Mouse (Mus musculus) MEL (cell line): ENCODE data around the gene Rdh16f2. TPM values are rescaled to one million over a fixed set of nuclear protein-coding genes. Genes with fewer than 3 reads are reported as not detected.
"Not testable (repeated sequence)": the region's sequence is repeated elsewhere in the genome, so short reads cannot be mapped to it uniquely, and the experiment has no call there.

Experiments used
- DNase-seq: peaks from one replicate; pipeline ENCODE4 v3.0.0; 2011; ENCODE audit warnings: low read depth, low spot score
- H3K27ac ChIP-seq: 2 replicates; pipeline ENCODE4 v1.5.1; 2012; ENCODE audit warnings: low read depth, mild to moderate bottlenecking, control low read depth, low read length, moderate library complexity; ENCODE audit not compliant: control insufficient read depth
- H3K27me3 ChIP-seq, 2 experiments: fragments of 150-350 bp in 1 of 2; sonication (generic) in 1 of 2; 2 replicates each; pipeline ENCODE4 v1.6.1; 2012; ENCODE audit warnings: low read length in 2 of 2, mild to moderate bottlenecking in 2 of 2, improper control_type of control experiment in 1 of 2, moderate library complexity in 1 of 2; ENCODE audit not compliant: insufficient read depth in 2 of 2, control insufficient read depth in 1 of 2
- H3K36me3 ChIP-seq, 2 experiments: 2 replicates each; pipeline ENCODE4 v1.6.1; 2012 to 2014; ENCODE audit warnings: low read length in 2 of 2, improper control_type of control experiment in 1 of 2, inconsistent platforms in 1 of 2, mild to moderate bottlenecking in 1 of 2; ENCODE audit not compliant: insufficient read depth in 2 of 2, control insufficient read depth in 1 of 2
- H3K4me1 ChIP-seq, 2 experiments: fragments of 150-350 bp in 1 of 2; sonication (generic) in 1 of 2; 2 replicates each; pipeline ENCODE4 v1.6.1; 2012; ENCODE audit warnings: low read length in 2 of 2, improper control_type of control experiment in 1 of 2, mild to moderate bottlenecking in 1 of 2; ENCODE audit not compliant: insufficient read depth in 2 of 2, control insufficient read depth in 1 of 2
- H3K4me3 ChIP-seq, 2 experiments: fragments of 150-350 bp in 1 of 2; sonication (generic) in 1 of 2; 2 replicates each; pipeline ENCODE4 v1.5.1; 2012; ENCODE audit warnings: low read depth in 2 of 2, low read length in 2 of 2, mild to moderate bottlenecking in 2 of 2, moderate library complexity in 2 of 2, control low read depth in 1 of 2, improper control_type of control experiment in 1 of 2; ENCODE audit not compliant: control insufficient read depth in 1 of 2, insufficient read depth in 1 of 2
- H3K79me2 ChIP-seq: 2 replicates; pipeline ENCODE4 v1.6.1; 2012; ENCODE audit warnings: mild to moderate bottlenecking, low read length, moderate library complexity; ENCODE audit not compliant: control insufficient read depth, poor library complexity, insufficient read depth
- H3K9ac ChIP-seq: 2 replicates; pipeline ENCODE4 v1.6.1; 2012; ENCODE audit warnings: low read depth, mild to moderate bottlenecking, control low read depth, low read length, moderate library complexity; ENCODE audit not compliant: control insufficient read depth, poor library complexity, severe bottlenecking
- H3K9me3 ChIP-seq: fragments of 150-350 bp; sonication (generic); replicated peaks from 2 replicates; pipeline ENCODE4 v1.6.1; 2012; ENCODE audit warnings: mild to moderate bottlenecking, low read length, improper control_type of control experiment, moderate library complexity; ENCODE audit not compliant: insufficient read depth
- CHD1 ChIP-seq: IDR thresholded peaks from 2 replicates; pipeline ENCODE4 v1.6.1; 2012; ENCODE audit warnings: low read depth, mild to moderate bottlenecking, inconsistent platforms, low read length, improper control_type of control experiment
- E2F4 ChIP-seq: IDR thresholded peaks from 2 replicates; pipeline ENCODE4 v1.6.1; 2011; ENCODE audit warnings: low read depth, low read length, improper control_type of control experiment, borderline replicate concordance
- ELF1 ChIP-seq: IDR thresholded peaks from 2 replicates; pipeline ENCODE4 v1.6.1; 2014; ENCODE audit warnings: low read depth, mild to moderate bottlenecking, inconsistent platforms, low read length, improper control_type of control experiment, moderate library complexity
- GATA1 ChIP-seq: IDR thresholded peaks from 2 replicates; pipeline ENCODE4 v1.6.1; 2011; ENCODE audit warnings: low read depth, low read length, improper control_type of control experiment
- HCFC1 ChIP-seq: IDR thresholded peaks from 2 replicates; pipeline ENCODE4 v1.6.1; 2012; ENCODE audit warnings: low read depth, mild to moderate bottlenecking, inconsistent platforms, low read length, improper control_type of control experiment, moderate library complexity
- KAT2A ChIP-seq: conservative IDR thresholded peaks from 2 replicates; pipeline ENCODE4 v1.6.1; 2012; ENCODE audit warnings: low read depth, low read length, improper control_type of control experiment, inconsistent platforms
- MAFK ChIP-seq: IDR thresholded peaks from 2 replicates; pipeline ENCODE4 v1.6.1; 2011; ENCODE audit warnings: low read depth, mild to moderate bottlenecking, low read length, improper control_type of control experiment, borderline replicate concordance
- MAX ChIP-seq: IDR thresholded peaks from 2 replicates; pipeline ENCODE4 v1.6.1; 2011; ENCODE audit warnings: low read length, improper control_type of control experiment
- MAZ ChIP-seq: IDR thresholded peaks from 2 replicates; pipeline ENCODE4 v1.6.1; 2012; ENCODE audit warnings: low read depth, mild to moderate bottlenecking, inconsistent platforms, low read length, improper control_type of control experiment
- MEF2A ChIP-seq: IDR thresholded peaks from 2 replicates; pipeline ENCODE4 v1.6.1; 2014; ENCODE audit warnings: low read depth, mild to moderate bottlenecking, inconsistent platforms, low read length, improper control_type of control experiment; ENCODE audit not compliant: poor library complexity, insufficient replicate concordance, severe bottlenecking; ENCODE audit errors: extremely low read depth
- MXI1 ChIP-seq: IDR thresholded peaks from 2 replicates; pipeline ENCODE4 v1.6.1; 2011; ENCODE audit warnings: mild to moderate bottlenecking, low read depth, low read length, improper control_type of control experiment
- MYB ChIP-seq: IDR thresholded peaks from 2 replicates; pipeline ENCODE4 v1.6.1; 2011; ENCODE audit warnings: mild to moderate bottlenecking, low read depth, low read length, improper control_type of control experiment
- NELFE ChIP-seq: IDR thresholded peaks from 2 replicates; pipeline ENCODE4 v1.6.1; 2011; ENCODE audit warnings: low read depth, low read length, improper control_type of control experiment
- NRF1 ChIP-seq: IDR thresholded peaks from 2 replicates; pipeline ENCODE4 v1.6.1; 2014; ENCODE audit warnings: low read depth, mild to moderate bottlenecking, inconsistent platforms, low read length, improper control_type of control experiment, moderate library complexity; ENCODE audit not compliant: poor library complexity, insufficient read depth, severe bottlenecking
- RAD21 ChIP-seq: IDR thresholded peaks from 2 replicates; pipeline ENCODE4 v1.6.1; 2011; ENCODE audit warnings: mild to moderate bottlenecking, low read depth, low read length, improper control_type of control experiment
- RCOR1 ChIP-seq: IDR thresholded peaks from 2 replicates; pipeline ENCODE4 v1.6.1; 2012; ENCODE audit warnings: low read depth, mild to moderate bottlenecking, inconsistent platforms, low read length, improper control_type of control experiment
- SMC3 ChIP-seq: IDR thresholded peaks from 2 replicates; pipeline ENCODE4 v1.6.1; 2011; ENCODE audit warnings: low read depth, low read length, improper control_type of control experiment
- TAL1 ChIP-seq: IDR thresholded peaks from 2 replicates; pipeline ENCODE4 v1.6.1; 2012; ENCODE audit warnings: mild to moderate bottlenecking, inconsistent platforms, low read length, moderate library complexity, mixed read lengths
- TBP ChIP-seq: IDR thresholded peaks from 2 replicates; pipeline ENCODE4 v1.8.0; 2011; ENCODE audit warnings: low read depth, low read length, improper control_type of control experiment
- UBTF ChIP-seq: IDR thresholded peaks from 2 replicates; pipeline ENCODE4 v1.6.1; 2012; ENCODE audit warnings: low read depth, mild to moderate bottlenecking, inconsistent platforms, low read length, improper control_type of control experiment, moderate library complexity, borderline replicate concordance; ENCODE audit not compliant: insufficient read depth
- polyA plus RNA-seq, 2 experiments: library from polyadenylated mRNA; stranded (reverse) in 1 of 2; unstranded in 1 of 2; fragments of >175 nt in 1 of 2; fragments of >200 nt in 1 of 2; gene quantifications; 2 replicates each; pipeline versions ENCODE4 v1.2.1 to v1.2.4; 2012; ENCODE audit warnings: low replicate concordance in 2 of 2, low read depth in 1 of 2; ENCODE audit not compliant: insufficient read length in 2 of 2, insufficient read depth in 1 of 2, missing spikeins in 1 of 2
- total RNA-seq: library from RNA; depleted of rRNA; stranded (reverse); fragments of 300-350 nt; gene quantifications from 2 replicates; pipeline ENCODE4 v1.2.3, GENCODE M21; 2012; rRNA removed

The Rdh16f2 gene
- not detected in 2 replicates for total RNA-seq
- under 1 TPM in 1 of 2 experiments, not detected in 1; 0.07 TPM for polyA plus RNA-seq

DNA sequence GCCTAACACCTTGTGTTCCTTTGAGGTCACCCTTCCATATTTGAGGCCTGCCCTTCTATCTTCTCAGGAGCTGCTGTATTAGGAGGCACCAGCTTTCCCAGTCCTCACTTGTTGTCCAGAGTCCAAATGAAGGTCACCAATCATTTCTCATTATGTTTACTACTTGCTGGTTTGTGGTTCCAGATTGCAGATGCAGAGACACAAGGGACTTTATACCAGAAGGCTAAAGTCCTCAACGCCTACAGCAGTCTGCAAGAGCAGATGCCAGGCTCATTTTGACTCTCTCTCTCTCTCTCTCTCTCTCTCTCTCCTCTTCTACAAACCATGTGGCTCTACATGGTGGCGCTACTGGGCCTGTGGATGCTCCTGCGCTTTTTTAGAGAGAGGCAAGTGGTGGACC lies at the start of gene Rdh16f2:
Rdh16f2 (plus strand) TSS at position 243 of the 400 bp plus-strand sequence.
- Histone ChIP-seq H3K4me3 (no peak within 1 kb of the TSS), H3K27me3 (peaks cover 0 to 4% of the 10 kb centered on the region in 2 experiments; a peak in 3 of 4 replicates), H3K36me3 (no peaks in the 10 kb centered on the region), H3K9me3 (no peaks in the 10 kb centered on the region), H3K9ac (no peak within 1 kb of the TSS), H3K4me1 (no peaks in the 10 kb centered on the region), H3K27ac (no peak within 1 kb of the TSS), H3K79me2 (no peaks in the 10 kb centered on the region)
- no peak for TF ChIP-seq MEF2A
- no peak for TF ChIP-seq HCFC1
- no peak for TF ChIP-seq MAX
- no peak for TF ChIP-seq ELF1
- TF ChIP-seq SMC3, result no peak
- TF ChIP-seq RCOR1, result no peak
- TF ChIP-seq RAD21, result no peak
- no peak for TF ChIP-seq NRF1
- no peak for TF ChIP-seq CHD1
- TF ChIP-seq MAZ, result no peak
- no peak for TF ChIP-seq TBP
- TF ChIP-seq MAFK, result no peak
- no peak for TF ChIP-seq UBTF
- no peak for TF ChIP-seq NELFE
- TF ChIP-seq KAT2A, result no peak
- TF ChIP-seq TAL1, result no peak
- TF ChIP-seq MXI1, result no peak
- TF ChIP-seq E2F4, result no peak
- no peak for TF ChIP-seq GATA1
- TF ChIP-seq MYB, result no peak
- no peak for DNase-seq

DNA sequence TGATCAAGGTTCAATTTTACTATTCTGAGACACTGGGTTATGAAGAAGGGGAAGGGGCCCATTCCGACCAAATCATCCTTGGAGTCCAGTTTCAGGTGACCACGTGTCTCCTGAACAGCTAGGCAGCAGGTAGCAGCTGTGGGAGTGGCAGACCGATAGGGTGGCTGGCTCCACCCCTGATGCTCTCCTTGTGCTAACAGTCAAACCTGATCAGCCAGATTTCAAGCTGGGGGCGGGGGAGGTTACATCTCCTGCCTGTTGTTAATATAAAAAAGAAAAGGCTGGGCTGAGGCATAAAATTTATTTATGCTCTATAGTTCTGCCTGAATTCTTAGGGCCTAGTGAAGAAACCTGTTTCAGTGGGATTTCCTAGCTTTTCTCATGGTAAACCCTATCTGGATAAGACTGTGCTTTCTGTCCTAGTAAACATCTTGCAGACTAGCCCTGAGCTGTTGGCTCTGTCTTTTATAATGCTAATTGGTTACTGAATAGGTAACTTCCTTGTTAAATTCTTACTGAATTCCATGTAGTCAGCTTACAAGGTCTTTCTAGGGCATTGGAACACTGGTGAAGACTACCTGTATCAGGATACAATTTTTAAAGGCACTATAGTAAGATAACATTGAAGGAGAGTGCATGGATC lies 48.9 kb upstream of the Rdh16f2 start:
- DNase-seq, H3K4me1 ChIP-seq, H3K27me3 ChIP-seq, H3K4me3 ChIP-seq, H3K9ac ChIP-seq, H3K79me2 ChIP-seq, H3K9me3 ChIP-seq, H3K36me3 ChIP-seq, H3K27ac ChIP-seq: not testable (repeated sequence)

DNA sequence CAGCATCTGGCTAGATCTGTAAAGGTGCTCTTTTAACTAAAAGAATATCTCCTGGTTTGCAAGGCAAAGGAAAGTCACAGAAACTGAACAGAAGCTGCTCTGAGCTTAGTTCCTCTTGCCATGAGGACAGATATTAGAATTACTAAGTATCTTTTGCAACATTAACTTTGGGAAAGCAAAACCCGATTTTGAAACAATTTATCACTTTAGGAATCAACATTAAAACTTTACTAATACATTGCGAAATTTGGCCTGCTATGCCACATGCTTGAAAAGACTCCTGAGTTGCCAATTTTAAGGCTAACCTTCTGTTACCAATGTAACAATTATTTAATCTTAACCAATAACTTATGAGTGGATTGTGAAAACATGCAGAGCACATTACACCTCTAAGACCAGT lies 44.5 kb upstream of the Rdh16f2 start:
- H3K9me3 ChIP-seq, H3K36me3 ChIP-seq, H3K27me3 ChIP-seq, H3K79me2 ChIP-seq, DNase-seq, H3K27ac ChIP-seq, H3K9ac ChIP-seq, H3K4me3 ChIP-seq, H3K4me1 ChIP-seq: not testable (repeated sequence)
